Mouse (Mus musculus): ENCODE measurements around the gene Smok3b. TPM values are rescaled to one million over a fixed set of nuclear protein-coding genes. Genes with fewer than 3 reads are reported as not detected.

The Smok3b gene
- polyA plus RNA-seq, 2 experiments = not detected

GRCm38 (mm10) chr5:138084996-138085395 is 63.8 kb downstream of the Smok3b start, which contains the start of gene Zkscan1:
Zkscan1 (plus strand) TSS chr5:138085084.
- peaks cover 19% of the 10 kb centered on the region for H3K36me3 ChIP-seq (ENCODE audit: control insufficient read depth, insufficient read depth, low read length)
- H3K27ac ChIP-seq (replicated peaks; ENCODE audit: low read depth, low read length) = peak within 1 kb of the TSS; percentile 82
- WGBS = under 1% methylated on average over 27 of the region's 27 CpGs
- H3K4me2 ChIP-seq (replicated peaks; ENCODE audit: low read depth, low read length, severe bottlenecking) = peak within 1 kb of the TSS; percentile 71
- DNase-seq (ENCODE audit: low spot score) = peak; percentile 91
- peak within 1 kb of the TSS; percentile 98 for H3K9ac ChIP-seq (ENCODE audit: low read depth, low read length, severe bottlenecking)
- H3K4me1 ChIP-seq (ENCODE audit: control insufficient read depth, insufficient read depth, low read length) = no peaks in the 10 kb centered on the region; the same call in none of the 2 replicates
- ATAC-seq (ENCODE audit: low FRiP score, low read depth) = peak; percentile 96
- no peaks in the 10 kb centered on the region for H3K9me3 ChIP-seq (ENCODE audit: control insufficient read depth, low read length)
- TF ChIP-seq POLR2A (IDR thresholded peaks at IDR 0.05; ENCODE audit: borderline replicate concordance, extremely low read depth, insufficient read depth, insufficient read length) = peak; percentile 87; the same call in 1 of the 2 replicates
- peak within 1 kb of the TSS; percentile 95 for H3K4me3 ChIP-seq (replicated peaks; ENCODE audit: low read length)
- H3K27me3 ChIP-seq (ENCODE audit: control insufficient read depth, insufficient read depth, low read length) = no peaks in the 10 kb centered on the region

GRCm38 (mm10) chr5:138085421-138085911 is 64.2 kb downstream of the Smok3b start:
- no peak for ATAC-seq (ENCODE audit: low FRiP score, low read depth)
- WGBS = under 1% methylated on average over 18 of the region's 18 CpGs
- peak overlapping the region; percentile 95 for H3K4me3 ChIP-seq (replicated peaks; ENCODE audit: low read length)
- H3K27ac ChIP-seq (replicated peaks; ENCODE audit: low read depth, low read length) = peak overlapping the region; percentile 82
- peaks cover 19% of the 10 kb centered on the region for H3K36me3 ChIP-seq (ENCODE audit: control insufficient read depth, insufficient read depth, low read length)
- TF ChIP-seq POLR2A (IDR thresholded peaks at IDR 0.05; ENCODE audit: borderline replicate concordance, extremely low read depth, insufficient read depth, insufficient read length) = no peak
- H3K4me1 ChIP-seq (ENCODE audit: control insufficient read depth, insufficient read depth, low read length) = no peaks in the 10 kb centered on the region; the same call in none of the 2 replicates
- DNase-seq (ENCODE audit: low spot score) = peak; percentile 24
- no peaks in the 10 kb centered on the region for H3K27me3 ChIP-seq (ENCODE audit: control insufficient read depth, insufficient read depth, low read length)
- no peaks in the 10 kb centered on the region for H3K9me3 ChIP-seq (ENCODE audit: control insufficient read depth, low read length)
- peak overlapping the region; percentile 98 for H3K9ac ChIP-seq (ENCODE audit: low read depth, low read length, severe bottlenecking)
- peak overlapping the region; percentile 71 for H3K4me2 ChIP-seq (replicated peaks; ENCODE audit: low read depth, low read length, severe bottlenecking)

GRCm38 (mm10) chr5:138086842-138087241 is 65.6 kb downstream of the Smok3b start:
- H3K4me3 ChIP-seq (replicated peaks; ENCODE audit: low read length) = no peak overlapping the region
- 86% methylated on average over 3 of the region's 3 CpGs for WGBS
- DNase-seq (ENCODE audit: low spot score) (no peak), ATAC-seq (ENCODE audit: low FRiP score, low read depth) (no peak)
- no peaks in the 10 kb centered on the region for H3K27me3 ChIP-seq (ENCODE audit: control insufficient read depth, insufficient read depth, low read length)
- no peak for TF ChIP-seq POLR2A (IDR thresholded peaks at IDR 0.05; ENCODE audit: borderline replicate concordance, extremely low read depth, insufficient read depth, insufficient read length)
- no peak overlapping the region for H3K27ac ChIP-seq (replicated peaks; ENCODE audit: low read depth, low read length)
- H3K4me1 ChIP-seq (ENCODE audit: control insufficient read depth, insufficient read depth, low read length) = no peaks in the 10 kb centered on the region; the same call in none of the 2 replicates
- H3K9ac ChIP-seq (ENCODE audit: low read depth, low read length, severe bottlenecking) = no peak overlapping the region
- 0 out of 2 replicates have a peak overlapping the region, but pooled peaks have one; percentile 71 for H3K4me2 ChIP-seq (replicated peaks; ENCODE audit: low read depth, low read length, severe bottlenecking)
- peaks cover 19% of the 10 kb centered on the region for H3K36me3 ChIP-seq (ENCODE audit: control insufficient read depth, insufficient read depth, low read length)
- H3K9me3 ChIP-seq (ENCODE audit: control insufficient read depth, low read length) = no peaks in the 10 kb centered on the region

- Histone ChIP-seq H3K36me3 (ENCODE audit: control insufficient read depth, insufficient read depth, low read length) (peaks cover 27% of the 10 kb centered on the region), H3K9me3 (ENCODE audit: control insufficient read depth, low read length) (no peaks in the 10 kb centered on the region), H3K4me3 (replicated peaks; ENCODE audit: low read length) (no peak overlapping the region), H3K4me1 (ENCODE audit: control insufficient read depth, insufficient read depth, low read length) (no peaks in the 10 kb centered on the region; the same call in none of the 2 replicates), H3K4me2 (replicated peaks; ENCODE audit: low read depth, low read length, severe bottlenecking) (no peak overlapping the region), H3K27ac (replicated peaks; ENCODE audit: low read depth, low read length) (no peak overlapping the region), H3K27me3 (ENCODE audit: control insufficient read depth, insufficient read depth, low read length) (no peaks in the 10 kb centered on the region), H3K9ac (ENCODE audit: low read depth, low read length, severe bottlenecking) (no peak overlapping the region)
- TF ChIP-seq POLR2A (IDR thresholded peaks at IDR 0.05; ENCODE audit: borderline replicate concordance, extremely low read depth, insufficient read depth, insufficient read length) = no peak
- 87% methylated on average over 3 of the region's 3 CpGs for WGBS
- no peak for ATAC-seq (ENCODE audit: low FRiP score, low read depth)
- DNase-seq (ENCODE audit: low spot score) = no peak
These were observed 67.1 kb downstream of the Smok3b start for GRCm38 (mm10) chr5:138088366-138088765.

- H3K27ac ChIP-seq (replicated peaks; ENCODE audit: low read depth, low read length) = no peak overlapping the region
- no peak for ATAC-seq (ENCODE audit: low FRiP score, low read depth)
- no peak for DNase-seq (ENCODE audit: low spot score)
- no peak for TF ChIP-seq POLR2A (IDR thresholded peaks at IDR 0.05; ENCODE audit: borderline replicate concordance, extremely low read depth, insufficient read depth, insufficient read length)
- no peaks in the 10 kb centered on the region for H3K27me3 ChIP-seq (ENCODE audit: control insufficient read depth, insufficient read depth, low read length)
- no peak overlapping the region for H3K4me2 ChIP-seq (replicated peaks; ENCODE audit: low read depth, low read length, severe bottlenecking)
- H3K36me3 ChIP-seq (ENCODE audit: control insufficient read depth, insufficient read depth, low read length) = peaks cover 35% of the 10 kb centered on the region
- no peak overlapping the region for H3K9ac ChIP-seq (ENCODE audit: low read depth, low read length, severe bottlenecking)
- no peaks in the 10 kb centered on the region for H3K9me3 ChIP-seq (ENCODE audit: control insufficient read depth, low read length)
- H3K4me1 ChIP-seq (ENCODE audit: control insufficient read depth, insufficient read depth, low read length) = no peaks in the 10 kb centered on the region; the same call in none of the 2 replicates
- 87% methylated on average over 6 of the region's 6 CpGs for WGBS
- no peak overlapping the region for H3K4me3 ChIP-seq (replicated peaks; ENCODE audit: low read length)
These were observed 67.9 kb downstream of the Smok3b start for GRCm38 (mm10) chr5:138089108-138089551.

Measured in limb, embryonic 14.5 days (tissue).